Mouse (Mus musculus) induced T-regulatory cell, adult 2 months (primary cell): ENCODE measurements at regions not wholly inside any gene's neighbourhood (a gene's known extent, or its start where the extent isn't known, plus 50 kb on each side); places are given as distances from the start of the nearest gene placed in this dataset.

Source experiments
- DNase-seq: peaks from one replicate; pipeline ENCODE4 v3.0.0-alpha.2; 2012; ENCODE audit warnings: low read depth

DNA sequence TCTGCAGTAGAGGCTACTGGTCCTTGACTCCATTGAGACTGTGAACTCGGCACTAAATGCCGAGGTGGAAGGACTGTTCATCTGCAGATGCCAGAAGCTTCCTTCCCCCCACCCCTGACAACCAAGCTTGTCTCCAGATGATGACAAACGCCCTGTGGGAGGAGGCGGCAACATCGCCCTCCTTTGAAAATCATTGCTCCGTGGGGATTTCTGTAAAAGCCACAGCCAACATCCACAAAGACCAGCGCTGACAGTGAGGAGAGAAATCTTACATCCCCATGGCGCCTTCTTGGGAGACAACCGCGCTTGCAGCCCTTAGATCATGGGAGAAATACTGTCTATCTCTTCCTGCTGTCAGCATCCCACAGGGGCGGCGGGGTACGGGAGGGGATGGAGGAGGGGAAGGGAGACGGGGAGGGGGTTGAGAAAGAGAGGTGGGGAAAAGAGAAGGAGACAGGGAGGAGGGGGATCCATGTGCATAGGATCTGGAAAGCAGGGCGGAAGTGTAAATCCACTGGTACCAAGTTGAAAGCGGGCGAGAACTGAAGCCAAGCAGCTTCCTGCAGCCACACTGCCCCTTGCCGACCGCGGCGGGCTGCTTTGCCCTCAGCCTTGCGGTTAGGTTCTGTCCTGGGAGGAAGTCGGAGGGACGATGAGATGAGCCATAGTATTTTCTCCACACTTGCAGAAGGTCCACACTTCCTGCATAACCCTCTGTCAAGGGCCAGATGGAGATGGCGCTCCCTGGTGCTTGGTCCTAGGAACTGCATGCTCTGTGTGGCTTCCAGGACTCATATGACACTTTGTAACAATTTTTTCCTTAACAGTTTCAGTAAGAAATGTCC lies 72.9 kb downstream of the Cryba4 start:
- peak; percentile 72 for DNase-seq

DNA sequence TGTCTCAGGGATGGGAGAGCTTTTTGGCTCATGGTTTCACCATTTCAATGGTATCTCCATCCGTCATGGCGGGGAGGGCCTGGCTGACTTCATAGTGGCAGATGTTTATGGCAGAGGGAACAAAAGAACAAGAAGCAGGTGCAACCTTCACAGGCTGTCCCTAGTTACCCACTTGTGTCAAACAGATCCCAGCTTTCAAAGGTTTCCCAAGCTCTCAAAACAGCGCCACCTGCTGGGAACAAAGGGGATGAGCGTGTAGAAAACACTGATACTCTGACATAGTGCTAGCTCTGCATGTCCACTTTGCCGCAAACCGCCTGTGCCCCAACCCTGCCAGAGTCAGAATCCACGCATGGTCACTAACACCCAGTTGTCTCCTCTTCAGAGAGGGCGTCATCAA lies 69.5 kb downstream of the Cryba4 start:
- DNase-seq: peak; percentile 50

DNA sequence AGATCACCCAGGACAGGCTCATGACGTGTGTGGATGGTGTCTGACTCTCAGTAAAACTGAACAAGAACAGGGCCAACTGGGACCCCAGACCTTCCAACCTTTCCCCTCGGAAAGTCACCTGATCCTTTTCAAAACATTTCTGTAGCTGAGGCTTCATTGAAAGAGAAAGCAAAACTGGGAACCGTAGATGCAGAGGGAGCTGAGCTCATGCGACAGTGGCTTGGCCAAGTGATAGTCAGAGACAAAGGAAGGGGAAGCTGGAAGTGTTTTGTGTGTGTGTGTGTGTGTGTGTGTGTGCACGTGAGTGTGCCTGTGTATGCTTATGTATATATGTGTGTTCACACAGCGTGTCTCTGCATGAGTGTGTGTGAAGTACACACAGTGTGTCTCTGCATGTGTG lies 56.7 kb downstream of the Cryba4 start:
- no peak for DNase-seq
